Mouse (Mus musculus) MEL (cell line): ENCODE measurements around the gene 9630041A04Rik. TPM values are rescaled to one million over a fixed set of nuclear protein-coding genes. Genes with fewer than 3 reads are reported as not detected.

ENCODE experiments used
- DNase-seq: peaks from one replicate; pipeline ENCODE4 v3.0.0; 2011; ENCODE audit warnings: low read depth, low spot score
- H3K27ac ChIP-seq: 2 replicates; pipeline ENCODE4 v1.5.1; 2012; ENCODE audit warnings: low read depth, mild to moderate bottlenecking, control low read depth, low read length, moderate library complexity; ENCODE audit not compliant: control insufficient read depth
- H3K27me3 ChIP-seq, 2 experiments: fragments of 150-350 bp in 1 of 2; sonication (generic) in 1 of 2; 2 replicates each; pipeline ENCODE4 v1.6.1; 2012; ENCODE audit warnings: low read length in 2 of 2, mild to moderate bottlenecking in 2 of 2, improper control_type of control experiment in 1 of 2, moderate library complexity in 1 of 2; ENCODE audit not compliant: insufficient read depth in 2 of 2, control insufficient read depth in 1 of 2
- H3K36me3 ChIP-seq, 2 experiments: 2 replicates each; pipeline ENCODE4 v1.6.1; 2012 to 2014; ENCODE audit warnings: low read length in 2 of 2, improper control_type of control experiment in 1 of 2, inconsistent platforms in 1 of 2, mild to moderate bottlenecking in 1 of 2; ENCODE audit not compliant: insufficient read depth in 2 of 2, control insufficient read depth in 1 of 2
- H3K4me1 ChIP-seq, 2 experiments: fragments of 150-350 bp in 1 of 2; sonication (generic) in 1 of 2; 2 replicates each; pipeline ENCODE4 v1.6.1; 2012; ENCODE audit warnings: low read length in 2 of 2, improper control_type of control experiment in 1 of 2, mild to moderate bottlenecking in 1 of 2; ENCODE audit not compliant: insufficient read depth in 2 of 2, control insufficient read depth in 1 of 2
- H3K4me3 ChIP-seq, 2 experiments: fragments of 150-350 bp in 1 of 2; sonication (generic) in 1 of 2; 2 replicates each; pipeline ENCODE4 v1.5.1; 2012; ENCODE audit warnings: low read depth in 2 of 2, low read length in 2 of 2, mild to moderate bottlenecking in 2 of 2, moderate library complexity in 2 of 2, control low read depth in 1 of 2, improper control_type of control experiment in 1 of 2; ENCODE audit not compliant: control insufficient read depth in 1 of 2, insufficient read depth in 1 of 2
- H3K79me2 ChIP-seq: 2 replicates; pipeline ENCODE4 v1.6.1; 2012; ENCODE audit warnings: mild to moderate bottlenecking, low read length, moderate library complexity; ENCODE audit not compliant: control insufficient read depth, poor library complexity, insufficient read depth
- H3K9ac ChIP-seq: 2 replicates; pipeline ENCODE4 v1.6.1; 2012; ENCODE audit warnings: low read depth, mild to moderate bottlenecking, control low read depth, low read length, moderate library complexity; ENCODE audit not compliant: control insufficient read depth, poor library complexity, severe bottlenecking
- H3K9me3 ChIP-seq: fragments of 150-350 bp; sonication (generic); replicated peaks from 2 replicates; pipeline ENCODE4 v1.6.1; 2012; ENCODE audit warnings: mild to moderate bottlenecking, low read length, improper control_type of control experiment, moderate library complexity; ENCODE audit not compliant: insufficient read depth
- BHLHE40 ChIP-seq: IDR thresholded peaks from 2 replicates; pipeline ENCODE4 v1.6.1; 2012; ENCODE audit warnings: low read depth, mild to moderate bottlenecking, inconsistent platforms, low read length, improper control_type of control experiment, borderline replicate concordance
- CHD2 ChIP-seq: IDR thresholded peaks from 2 replicates; pipeline ENCODE4 v1.6.1; 2011; ENCODE audit warnings: low read length, improper control_type of control experiment
- CTCF ChIP-seq, 3 experiments: IDR thresholded peaks in 2 of 3; conservative IDR thresholded peaks in 1 of 3; 2 replicates each; pipeline ENCODE4 v1.5.1; 2011 to 2012; ENCODE audit warnings: low read length in 3 of 3, low read depth in 2 of 3, mild to moderate bottlenecking in 2 of 3, improper control_type of control experiment in 1 of 3, inconsistent platforms in 1 of 3, mixed read lengths in 1 of 3, moderate library complexity in 1 of 3; ENCODE audit not compliant: control insufficient read depth in 1 of 3, insufficient read depth in 1 of 3, poor library complexity in 1 of 3, severe bottlenecking in 1 of 3
- ELF1 ChIP-seq: IDR thresholded peaks from 2 replicates; pipeline ENCODE4 v1.6.1; 2014; ENCODE audit warnings: low read depth, mild to moderate bottlenecking, inconsistent platforms, low read length, improper control_type of control experiment, moderate library complexity
- ETS1 ChIP-seq: IDR thresholded peaks from 2 replicates; pipeline ENCODE4 v1.6.1; 2012; ENCODE audit warnings: low read depth, mild to moderate bottlenecking, inconsistent platforms, low read length, improper control_type of control experiment, moderate library complexity
- GATA1 ChIP-seq: IDR thresholded peaks from 2 replicates; pipeline ENCODE4 v1.6.1; 2011; ENCODE audit warnings: low read depth, low read length, improper control_type of control experiment
- JUND ChIP-seq: IDR thresholded peaks from 2 replicates; pipeline ENCODE4 v1.6.1; 2011; ENCODE audit warnings: low read depth, mild to moderate bottlenecking, improper control_type of control experiment, low read length
- MAX ChIP-seq: IDR thresholded peaks from 2 replicates; pipeline ENCODE4 v1.6.1; 2011; ENCODE audit warnings: low read length, improper control_type of control experiment
- MEF2A ChIP-seq: IDR thresholded peaks from 2 replicates; pipeline ENCODE4 v1.6.1; 2014; ENCODE audit warnings: low read depth, mild to moderate bottlenecking, inconsistent platforms, low read length, improper control_type of control experiment; ENCODE audit not compliant: poor library complexity, insufficient replicate concordance, severe bottlenecking; ENCODE audit errors: extremely low read depth
- MXI1 ChIP-seq: IDR thresholded peaks from 2 replicates; pipeline ENCODE4 v1.6.1; 2011; ENCODE audit warnings: mild to moderate bottlenecking, low read depth, low read length, improper control_type of control experiment
- POLR2AphosphoS2 ChIP-seq: IDR thresholded peaks from 2 replicates; pipeline ENCODE4 v1.6.1; 2011; ENCODE audit warnings: low read length, improper control_type of control experiment
- SIN3A ChIP-seq: IDR thresholded peaks from 2 replicates; pipeline ENCODE4 v1.6.1; 2012; ENCODE audit warnings: low read length, improper control_type of control experiment, inconsistent platforms
- SMC3 ChIP-seq: IDR thresholded peaks from 2 replicates; pipeline ENCODE4 v1.6.1; 2011; ENCODE audit warnings: low read depth, low read length, improper control_type of control experiment
- TAL1 ChIP-seq: IDR thresholded peaks from 2 replicates; pipeline ENCODE4 v1.6.1; 2012; ENCODE audit warnings: mild to moderate bottlenecking, inconsistent platforms, low read length, moderate library complexity, mixed read lengths
- TBP ChIP-seq: IDR thresholded peaks from 2 replicates; pipeline ENCODE4 v1.8.0; 2011; ENCODE audit warnings: low read depth, low read length, improper control_type of control experiment
- USF2 ChIP-seq, 2 experiments: IDR thresholded peaks; 2 replicates each; pipeline ENCODE4 v1.6.1; 2011 to 2012; ENCODE audit warnings: improper control_type of control experiment in 2 of 2, low read length in 2 of 2, borderline replicate concordance in 1 of 2, inconsistent platforms in 1 of 2, low read depth in 1 of 2, mild to moderate bottlenecking in 1 of 2; ENCODE audit not compliant: insufficient read depth in 1 of 2
- ZNF384 ChIP-seq: IDR thresholded peaks from 2 replicates; pipeline ENCODE4 v1.6.1; 2012; ENCODE audit warnings: low read depth, mild to moderate bottlenecking, inconsistent platforms, low read length, improper control_type of control experiment
- polyA plus RNA-seq, 2 experiments: library from polyadenylated mRNA; stranded (reverse) in 1 of 2; unstranded in 1 of 2; fragments of >175 nt in 1 of 2; fragments of >200 nt in 1 of 2; gene quantifications; 2 replicates each; pipeline versions ENCODE4 v1.2.1 to v1.2.4; 2012; ENCODE audit warnings: low replicate concordance in 2 of 2, low read depth in 1 of 2; ENCODE audit not compliant: insufficient read length in 2 of 2, insufficient read depth in 1 of 2, missing spikeins in 1 of 2
- total RNA-seq: library from RNA; depleted of rRNA; stranded (reverse); fragments of 300-350 nt; gene quantifications from 2 replicates; pipeline ENCODE4 v1.2.3, GENCODE M21; 2012; rRNA removed

The 9630041A04Rik gene
- total RNA-seq (not detected in 2 replicates), polyA plus RNA-seq (not detected)

GRCm38 (mm10) chr9:101861596-101862471, at the start of gene 9630041A04Rik:
Gene 9630041A04Rik, plus strand, starts transcription at chr9:101861841.
- TF ChIP-seq MXI1, result no peak
- no peak for TF ChIP-seq SIN3A
- TF ChIP-seq TAL1, result no peak
- no peak for TF ChIP-seq MEF2A
- no peak for TF ChIP-seq TBP
- TF ChIP-seq CTCF (IDR thresholded peaks at IDR 0.05 in 2 of 3, conservative IDR thresholded peaks at IDR 0.05 in 1 of 3; ENCODE audit: control insufficient read depth in 1 of 3, insufficient read depth in 1 of 3, low read depth in 2 of 3, low read length in 3 of 3, poor library complexity in 1 of 3, severe bottlenecking in 1 of 3), result no peak
- TF ChIP-seq ELF1, result no peak
- TF ChIP-seq MAX, result no peak
- TF ChIP-seq JUND, result no peak
- no peak for TF ChIP-seq BHLHE40
- no peak for TF ChIP-seq ZNF384
- TF ChIP-seq SMC3, result no peak
- no peak for TF ChIP-seq CHD2
- no peak for TF ChIP-seq GATA1
- no peak for TF ChIP-seq ETS1
- no peak for TF ChIP-seq USF2 (IDR thresholded peaks at IDR 0.05; ENCODE audit: borderline replicate concordance in 1 of 2, insufficient read depth in 1 of 2, low read depth in 1 of 2, low read length in 2 of 2)
- Histone ChIP-seq H3K36me3 (no peaks in the 10 kb centered on the region), H3K9ac (no peak within 1 kb of the TSS), H3K9me3 (no peaks in the 10 kb centered on the region), H3K27ac (no peak within 1 kb of the TSS), H3K27me3 (no peaks in the 10 kb centered on the region), H3K4me3 (no peak within 1 kb of the TSS), H3K4me1 (no peaks in the 10 kb centered on the region), H3K79me2 (no peaks in the 10 kb centered on the region)
- DNase-seq, result no peak

- TF ChIP-seq POLR2AphosphoS2 (no peak), USF2 (IDR thresholded peaks at IDR 0.05; ENCODE audit: borderline replicate concordance in 1 of 2, insufficient read depth in 1 of 2, low read depth in 1 of 2, low read length in 2 of 2) (no peak), GATA1 (no peak)
- Histone ChIP-seq H3K9ac (no peak overlapping the region), H3K4me1 (no peaks in the 10 kb centered on the region), H3K79me2 (no peaks in the 10 kb centered on the region), H3K9me3 (no peaks in the 10 kb centered on the region), H3K27ac (no peak overlapping the region), H3K27me3 (no peaks in the 10 kb centered on the region), H3K4me3 (no peak overlapping the region), H3K36me3 (no peaks in the 10 kb centered on the region)
- DNase-seq, result no peak
These were observed 37.7 kb upstream of the 9630041A04Rik start for GRCm38 (mm10) chr9:101823896-101824295.
